13 mouse cellular contexts compared by ENCODE assay signal in genomic region chr8:35948751-35949183, GRCm38 (mm10).
DNase-seq lines count a peak whose midpoint lies in the region; ATAC-seq and TF ChIP-seq lines count a peak whose summit lies in the region.
"Had no signal": no experiment of that assay in that cellular context is flagged by ENCODE, and none has a peak within 500 bp of the region (broad histone marks: within the 10 kb centered on the region; RNA-seq: fewer than 3 reads in every experiment).

No protein-coding gene starts in this region.

- intact Hi-C loops in gastrocnemius, adult 2 months (cut with DNase I): no loop called here

- TF ChIP-seq POLR2A in cerebellum, adult 2 months (IDR thresholded peaks at IDR 0.05; ENCODE audit: borderline replicate concordance, insufficient read depth, low read length): no peak

- H3K9me3 ChIP-seq in kidney, embryonic 14.5 days (ENCODE audit: control insufficient read depth, low read length): no peaks in the 10 kb centered on the region
- H3K9me3 ChIP-seq in embryonic facial prominence, embryonic 11.5 days (replicated peaks; ENCODE audit: control insufficient read depth, low read length): no peaks in the 10 kb centered on the region
- no peaks in the 10 kb centered on the region for H3K9me3 ChIP-seq in limb, embryonic 11.5 days (ENCODE audit: control insufficient read depth, low read length)

- 5% methylated on average over 9 of the region's 9 CpGs for WGBS in kidney, embryonic 14.5 days
- 12% methylated on average over 9 of the region's 9 CpGs for WGBS in cerebellum, adult 2 months
- 48% methylated on average over 9 of the region's 9 CpGs for WGBS in embryonic facial prominence, embryonic 11.5 days
- WGBS in limb, embryonic 11.5 days: 19% methylated on average over 9 of the region's 9 CpGs

- no peak for DNase-seq in kidney, adult 18-20 months
- peak; percentile 49 to 76 for DNase-seq in cerebellum, adult 2 months
- peak; percentile 40 for DNase-seq in embryonic facial prominence, embryonic 11.5 days (ENCODE audit: low spot score)
- peak; percentile 57 for DNase-seq in limb, embryonic 11.5 days (ENCODE audit: low spot score)
- no peak for DNase-seq in spleen, postnatal 14 days (ENCODE audit: low spot score in 2 of 2)
- DNase-seq in gastrocnemius, adult 2 months: no peak
- DNase-seq: gastrocnemius, postnatal 36 days; lung, postnatal 36 days; spleen, adult 18-20 months; thymus, postnatal 4 days had no signal

- H3K4me3 ChIP-seq in kidney, embryonic 14.5 days (ENCODE audit: low read length): no peak overlapping the region
- H3K4me3 ChIP-seq in cerebellum, adult 2 months (replicated peaks; ENCODE audit: insufficient read depth, low read depth, low read length): no peak overlapping the region
- no peak overlapping the region for H3K4me3 ChIP-seq in embryonic facial prominence, embryonic 11.5 days (ENCODE audit: low read depth, low read length)
- no peak overlapping the region for H3K4me3 ChIP-seq in limb, embryonic 11.5 days (ENCODE audit: low read depth, low read length)
- H3K4me3 ChIP-seq in gastrocnemius, adult 2 months: no peak overlapping the region

- no peak overlapping the region for H3K9ac ChIP-seq in kidney, embryonic 14.5 days (ENCODE audit: low read depth, low read length)
- no peak overlapping the region for H3K9ac ChIP-seq in embryonic facial prominence, embryonic 11.5 days (replicated peaks; ENCODE audit: low read length)
- H3K9ac ChIP-seq in limb, embryonic 11.5 days (ENCODE audit: low read length): no peak overlapping the region

- ATAC-seq in kidney, embryonic 14.5 days (ENCODE audit: low FRiP score, low TSS enrichment): peak; percentile 96
- ATAC-seq in embryonic facial prominence, embryonic 11.5 days (replicated peaks; ENCODE audit: insufficient number of reproducible peaks, low FRiP score, low TSS enrichment, low read depth): no peak
- peak; percentile 83; the same call in 1 of the 2 replicates for ATAC-seq in limb, embryonic 11.5 days (ENCODE audit: insufficient number of reproducible peaks, low FRiP score, low TSS enrichment, low read depth)
- no peak for ATAC-seq in monocyte, adult 5-6 weeks (replicated peaks; ENCODE audit: insufficient number of reproducible peaks, low FRiP score, low TSS enrichment, poor library complexity, severe bottlenecking)

- no peaks in the 10 kb centered on the region for H3K36me3 ChIP-seq in kidney, embryonic 14.5 days (ENCODE audit: control insufficient read depth, insufficient read depth, low read length)
- no peaks in the 10 kb centered on the region for H3K36me3 ChIP-seq in embryonic facial prominence, embryonic 11.5 days (replicated peaks; ENCODE audit: control insufficient read depth, insufficient read depth, low read depth, low read length)
- H3K36me3 ChIP-seq in limb, embryonic 11.5 days (ENCODE audit: control insufficient read depth, insufficient read depth, low read length): no peaks in the 10 kb centered on the region

- H3K4me2 ChIP-seq in kidney, embryonic 14.5 days (replicated peaks; ENCODE audit: low read depth, low read length): no peak overlapping the region
- H3K4me2 ChIP-seq in embryonic facial prominence, embryonic 11.5 days (ENCODE audit: low read depth, low read length): no peak overlapping the region
- H3K4me2 ChIP-seq in limb, embryonic 11.5 days (ENCODE audit: low read depth, severe bottlenecking): no peak overlapping the region

- H3K27me3 ChIP-seq in kidney, embryonic 14.5 days (ENCODE audit: control insufficient read depth, insufficient read depth, low read length): no peaks in the 10 kb centered on the region
- no peaks in the 10 kb centered on the region for H3K27me3 ChIP-seq in cerebellum, adult 2 months (ENCODE audit: control insufficient read depth, insufficient read depth, low read length)
- no peaks in the 10 kb centered on the region for H3K27me3 ChIP-seq in embryonic facial prominence, embryonic 11.5 days (ENCODE audit: control insufficient read depth, insufficient read depth, low read length)
- H3K27me3 ChIP-seq in limb, embryonic 11.5 days (ENCODE audit: control insufficient read depth, insufficient read depth, low read length): no peaks in the 10 kb centered on the region
- H3K27me3 ChIP-seq: CH12.LX had no signal

- H3K4me1 ChIP-seq in kidney, embryonic 14.5 days (ENCODE audit: control insufficient read depth, insufficient read depth, low read length): peaks cover 18% of the 10 kb centered on the region
- H3K4me1 ChIP-seq in cerebellum, adult 2 months (ENCODE audit: control insufficient read depth, insufficient read depth, low read length): peaks cover 11% of the 10 kb centered on the region
- no peaks in the 10 kb centered on the region for H3K4me1 ChIP-seq in embryonic facial prominence, embryonic 11.5 days (ENCODE audit: control insufficient read depth, insufficient read depth, low read length)
- H3K4me1 ChIP-seq in limb, embryonic 11.5 days (ENCODE audit: control insufficient read depth, insufficient read depth, low read length): peaks cover 7% of the 10 kb centered on the region

- TF ChIP-seq CTCF in cerebellum, adult 2 months (IDR thresholded peaks at IDR 0.05; ENCODE audit: borderline replicate concordance, insufficient read depth, low read depth, low read length): no peak
- TF ChIP-seq CTCF in gastrocnemius, adult 2 months (IDR thresholded peaks at IDR 0.05): no peak

- 0 out of 2 replicates have a peak overlapping the region, but pooled peaks have one; percentile 38 for H3K27ac ChIP-seq in kidney, embryonic 14.5 days (ENCODE audit: low read depth, low read length)
- H3K27ac ChIP-seq in cerebellum, adult 2 months (ENCODE audit: insufficient read depth, low read length): no peak overlapping the region
- no peak overlapping the region for H3K27ac ChIP-seq in embryonic facial prominence, embryonic 11.5 days (replicated peaks; ENCODE audit: low read depth, low read length)
- no peak overlapping the region; the same call in 1 of the 2 replicates for H3K27ac ChIP-seq in limb, embryonic 11.5 days (replicated peaks; ENCODE audit: low read depth, low read length)
- H3K27ac ChIP-seq in gastrocnemius, adult 2 months: no peak overlapping the region

Comparison
In these comparisons a context has a peak if more than half of its experiments do, and no peak if none do; other contexts are left out.
1. ATAC-seq: peak in kidney, embryonic 14.5 days (single experiment) and limb, embryonic 11.5 days (single experiment); none in embryonic facial prominence, embryonic 11.5 days (single experiment) and monocyte, adult 5-6 weeks (single experiment).
2. DNase-seq: peak in cerebellum, adult 2 months (2 of 2), embryonic facial prominence, embryonic 11.5 days (single experiment) and limb, embryonic 11.5 days (single experiment); none in kidney, adult 18-20 months (single experiment), spleen, postnatal 14 days (0 of 2) and gastrocnemius, adult 2 months (single experiment).